Mouse (Mus musculus) testis, adult 10 weeks (tissue): ENCODE results near the gene 1700029I15Rik. TPM values are rescaled to one million over a fixed set of nuclear protein-coding genes. Genes with fewer than 3 reads are reported as not detected.

ENCODE experiments used
- polyA plus RNA-seq: library from polyadenylated mRNA; stranded (reverse); fragments of 350-450 nt; fragmentation: Illumina TruSeq; extraction: RNeasy Lipid Tissue Mini Kit (QIAGEN cat#74804); gene quantifications from one replicate; pipeline ENCODE4 v1.2.3, GENCODE M21; 2014; ENCODE audit warnings: low read depth, low replicate concordance

1700029I15Rik gene
- polyA plus RNA-seq = 1.3 TPM

DNA sequence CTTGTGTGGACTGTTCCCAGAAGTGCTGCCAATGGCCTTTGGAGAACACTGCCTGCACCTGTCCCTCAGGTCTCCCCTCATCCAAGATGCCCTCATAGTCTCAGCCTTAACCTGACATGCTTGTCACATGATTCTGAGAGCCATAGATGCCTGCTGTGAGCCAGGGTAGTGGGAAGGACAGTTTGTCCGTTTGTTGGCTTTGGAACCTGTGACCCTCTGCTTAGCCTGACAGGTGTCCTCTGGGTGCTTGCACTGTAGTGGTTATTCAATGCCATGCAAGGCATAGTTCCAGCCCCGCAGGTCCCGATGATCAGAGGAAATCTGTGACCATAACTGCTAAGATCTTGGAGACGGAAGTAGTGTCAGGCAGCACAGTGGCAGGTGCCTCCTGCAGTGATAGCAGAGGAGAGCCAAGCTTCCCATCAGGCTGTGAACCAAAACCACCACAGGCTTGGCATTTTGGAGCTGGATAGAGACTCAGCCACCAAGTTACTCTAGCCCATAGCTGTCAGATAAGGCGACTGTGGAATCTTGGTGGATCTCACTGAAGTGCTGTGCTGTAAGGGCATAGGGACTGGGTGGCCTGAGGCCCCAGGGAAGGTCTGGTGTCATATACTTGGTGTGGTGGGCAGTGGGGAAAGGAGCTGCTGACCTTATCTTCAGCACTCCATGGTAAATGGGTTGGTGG lies at the start of gene 1700029I15Rik:
Gene 1700029I15Rik (plus strand): TSS at position 638 of the 688 bp plus-strand sequence.

GRCm38 (mm10) chr2:92374514-92374913 lies 7.8 kb upstream of the 1700029I15Rik start, which contains the start of the genes Pex16 and Large2:
Pex16 (plus strand) TSS chr2:92374676.
Large2 (minus strand) TSS chr2:92374869.

DNA sequence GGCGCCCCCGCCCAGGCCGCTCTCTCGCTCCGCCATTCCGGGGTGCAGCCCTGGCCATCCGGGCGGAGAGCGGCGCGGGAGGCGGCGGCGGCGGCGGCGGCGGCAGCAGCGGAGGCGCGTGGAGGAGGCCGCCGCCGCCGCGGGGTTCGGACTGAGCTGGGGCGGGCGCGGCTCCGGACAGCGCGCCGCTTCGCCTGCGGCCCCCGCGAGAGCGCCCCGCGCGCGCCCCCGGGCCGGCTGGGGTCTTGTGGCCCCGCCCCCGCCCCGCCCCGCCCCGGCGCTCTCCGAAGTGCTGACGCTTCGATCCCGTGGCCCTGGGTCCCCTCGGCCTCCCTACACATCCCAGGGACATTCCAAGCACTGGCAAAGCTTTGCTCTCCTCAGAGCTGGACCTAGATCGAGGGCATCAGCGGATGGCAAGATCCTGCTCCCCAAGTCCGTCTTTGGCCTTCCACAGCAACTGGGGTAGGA lies 18.8 kb downstream of the 1700029I15Rik start, which contains the start of gene Mapk8ip1:
Gene Mapk8ip1 (minus strand): TSS at position 173 of the 471 bp plus-strand sequence.

GRCm38 (mm10) chr2:92433578-92434374 lies 51.4 kb downstream of the 1700029I15Rik start, which contains the start of gene Cry2:
Cry2 (minus strand) TSS chr2:92434043.

Other genes with a start within 250 kb of the 1700029I15Rik start
- gene Pex16, start 7.9 kb upstream of the 1700029I15Rik start, polyA plus RNA-seq = 0.56 TPM
- 0.29 TPM for gene Large2, start 7.7 kb upstream of the 1700029I15Rik start, polyA plus RNA-seq
- 2.1 TPM for gene Mapk8ip1, start 18.7 kb downstream of the 1700029I15Rik start, polyA plus RNA-seq
- gene Cry2, start 51.5 kb downstream of the 1700029I15Rik start, polyA plus RNA-seq = 4.7 TPM
- 0.84 TPM for gene Slc35c1, start 78.0 kb downstream of the 1700029I15Rik start, polyA plus RNA-seq
- gene Chst1, start 217.2 kb downstream of the 1700029I15Rik start, polyA plus RNA-seq = 3.5 TPM